Mouse (Mus musculus) megakaryocyte-erythroid progenitor cell, adult 5 weeks (primary cell): ENCODE measurements around the gene Pgpep1l. TPM values are rescaled to one million over a fixed set of nuclear protein-coding genes. Genes with fewer than 3 reads are reported as not detected.

Experiments used
- polyA plus RNA-seq: library from polyadenylated mRNA; stranded (reverse); fragments of >175 nt; gene quantifications from 2 replicates; pipeline ENCODE4 v1.2.3, GENCODE M21; 2012

Pgpep1l gene
- not detected in 2 replicates for polyA plus RNA-seq

GRCm38 (mm10) chr7:68264028-68264453, at the start of gene Pgpep1l:
Gene Pgpep1l, minus strand, starts transcription at chr7:68264233.

GRCm38 (mm10) chr7:68273515-68273914, 9.5 kb upstream of the Pgpep1l start, which contains the start of gene Fam169b:
Gene Fam169b, plus strand, starts transcription at chr7:68273839.

Other genes starting within 250 kb of the Pgpep1l start
- gene Fam169b, start 9.6 kb upstream of the Pgpep1l start, polyA plus RNA-seq, result 0.29 and 0.48 TPM in 2 replicates